Mouse (Mus musculus): ENCODE data around the gene Wfdc16.

GRCm38 (mm10) chr2:164670938-164671337 lies 32.3 kb upstream of the Wfdc16 start:
- TF ChIP-seq CTCF (IDR thresholded peaks at IDR 0.05; ENCODE audit: borderline replicate concordance, insufficient read depth, low read length): no peak
- no peak for TF ChIP-seq POLR2A (IDR thresholded peaks at IDR 0.05; ENCODE audit: low read depth, low read length)

Measured in embryonic fibroblast, embryonic 13.5 days (primary cell).